In genomic region chr3:140059102-140059501, GRCm38 (mm10) we compare ENCODE assay signal across 17 mouse cellular contexts.
"Had no signal": no experiment of that assay in that cellular context is flagged by ENCODE, and none has a peak within 500 bp of the region (broad histone marks: within the 10 kb centered on the region; RNA-seq: fewer than 3 reads in every experiment).

No protein-coding gene starts in this region.

- H3K27me3 ChIP-seq: lung, embryonic 15.5 days; megakaryocyte, embryonic 14.5 days; midbrain, embryonic 13.5 days; midbrain, embryonic 15.5 days; neural tube, embryonic 12.5 days; stomach, embryonic 15.5 days had no signal

- H3K27ac ChIP-seq: lung, embryonic 15.5 days; macrophage; midbrain, embryonic 13.5 days; midbrain, embryonic 15.5 days; neural tube, embryonic 12.5 days; stomach, embryonic 15.5 days; stomach, postnatal 0 days had no signal

- H3K36me3 ChIP-seq: lung, embryonic 15.5 days; midbrain, embryonic 13.5 days; midbrain, embryonic 15.5 days; neural tube, embryonic 12.5 days; stomach, embryonic 15.5 days had no signal

- H3K4me1 ChIP-seq: lung, embryonic 15.5 days; megakaryocyte, embryonic 14.5 days; midbrain, embryonic 13.5 days; midbrain, embryonic 15.5 days; neural tube, embryonic 12.5 days; stomach, embryonic 15.5 days had no signal

- H3K4me2 ChIP-seq: lung, embryonic 15.5 days; midbrain, embryonic 11.5 days; midbrain, embryonic 13.5 days; midbrain, embryonic 15.5 days; neural tube, embryonic 12.5 days; stomach, embryonic 15.5 days had no signal

- DNase-seq: lung, adult 2 months; lung, postnatal 14 days; lung, postnatal 36 days; right cerebral cortex, postnatal 14 days; thymus, adult 2 months; thymus, postnatal 25 days; thymus, postnatal 4 days had no signal

- H3K9ac ChIP-seq: lung, embryonic 15.5 days; midbrain, embryonic 13.5 days; midbrain, embryonic 15.5 days; neural tube, embryonic 12.5 days; stomach, embryonic 15.5 days had no signal

- H3K4me3 ChIP-seq: lung, embryonic 15.5 days; megakaryocyte, embryonic 14.5 days; midbrain, embryonic 13.5 days; midbrain, embryonic 15.5 days; neural tube, embryonic 12.5 days; stomach, embryonic 15.5 days had no signal

- ATAC-seq: lung, postnatal 0 days; midbrain, embryonic 13.5 days; midbrain, embryonic 15.5 days had no signal

- H3K9me3 ChIP-seq: lung, embryonic 15.5 days; midbrain, embryonic 13.5 days; midbrain, embryonic 15.5 days; neural tube, embryonic 12.5 days; stomach, embryonic 15.5 days had no signal
